Mouse (Mus musculus): Measurements from ENCODE around the gene Plekhm2. TPM values are rescaled to one million over a fixed set of nuclear protein-coding genes. Genes with fewer than 3 reads are reported as not detected.
A peak's percentile ranks its signal among the peaks of the same experiment; 100 is the strongest.

The Plekhm2 gene
- polyA plus RNA-seq, 1 experiment from 2014 or later = 8.5 TPM

GRCm38 (mm10) chr4:141682706-141683230 lies 18.1 kb upstream of the Plekhm2 start:
- H3K36me3 ChIP-seq = peaks cover 52% of the 10 kb centered on the region
- no peak overlapping the region for H3K27ac ChIP-seq
- H3K9me3 ChIP-seq = no peaks in the 10 kb centered on the region
- H3K27me3 ChIP-seq = no peaks in the 10 kb centered on the region
- peaks cover 11% of the 10 kb centered on the region for H3K4me1 ChIP-seq
- ATAC-seq (ENCODE audit: insufficient number of reproducible peaks, insufficient read depth, low FRiP score, low TSS enrichment, low read depth) = no peak
- H3K4me3 ChIP-seq = no peak overlapping the region
- H3K4me2 ChIP-seq = no peak overlapping the region
- WGBS = 76% methylated on average over 12 of the region's 12 CpGs
- no peak overlapping the region for H3K9ac ChIP-seq

GRCm38 (mm10) chr4:141681767-141682166 lies 17.1 kb upstream of the Plekhm2 start:
- no peak overlapping the region for H3K9ac ChIP-seq
- no peaks in the 10 kb centered on the region for H3K27me3 ChIP-seq
- H3K4me1 ChIP-seq = peaks cover 11% of the 10 kb centered on the region
- H3K4me2 ChIP-seq = no peak overlapping the region
- H3K36me3 ChIP-seq = peaks cover 46% of the 10 kb centered on the region
- WGBS = 53% methylated on average over 7 of the region's 7 CpGs
- H3K9me3 ChIP-seq = no peaks in the 10 kb centered on the region
- no peak overlapping the region for H3K4me3 ChIP-seq
- no peak overlapping the region for H3K27ac ChIP-seq
- no peak for ATAC-seq (ENCODE audit: insufficient number of reproducible peaks, insufficient read depth, low FRiP score, low TSS enrichment, low read depth)

- ATAC-seq (ENCODE audit: insufficient number of reproducible peaks, insufficient read depth, low FRiP score, low TSS enrichment, low read depth) = no peak
- Histone ChIP-seq H3K27me3 (no peaks in the 10 kb centered on the region), H3K9me3 (no peaks in the 10 kb centered on the region), H3K4me2 (no peak overlapping the region), H3K4me3 (no peak overlapping the region), H3K27ac (no peak overlapping the region), H3K4me1 (peaks cover 11% of the 10 kb centered on the region), H3K9ac (no peak overlapping the region), H3K36me3 (peaks cover 39% of the 10 kb centered on the region)
- 40% methylated on average over 12 of the region's 12 CpGs for WGBS
Observed at GRCm38 (mm10) chr4:141680892-141681291, 16.2 kb upstream of the Plekhm2 start.

GRCm38 (mm10) chr4:141679016-141679415 lies 14.3 kb upstream of the Plekhm2 start:
- no peak for ATAC-seq (ENCODE audit: insufficient number of reproducible peaks, insufficient read depth, low FRiP score, low TSS enrichment, low read depth)
- WGBS = 70% methylated on average over 2 of the region's 2 CpGs
- no peak overlapping the region for H3K4me2 ChIP-seq
- peaks cover 21% of the 10 kb centered on the region for H3K36me3 ChIP-seq
- no peak overlapping the region for H3K4me3 ChIP-seq
- no peaks in the 10 kb centered on the region for H3K27me3 ChIP-seq
- H3K9me3 ChIP-seq = no peaks in the 10 kb centered on the region
- H3K4me1 ChIP-seq = peaks cover 11% of the 10 kb centered on the region
- H3K9ac ChIP-seq = no peak overlapping the region
- H3K27ac ChIP-seq = no peak overlapping the region

GRCm38 (mm10) chr4:141676462-141676979 lies 11.8 kb upstream of the Plekhm2 start:
- ATAC-seq (ENCODE audit: insufficient number of reproducible peaks, insufficient read depth, low FRiP score, low TSS enrichment, low read depth) = 0 out of 2 replicates have a peak, but pooled peaks have one; percentile 18
- H3K27ac ChIP-seq = no peak overlapping the region
- H3K9ac ChIP-seq = no peak overlapping the region
- H3K4me1 ChIP-seq = peaks cover 5% of the 10 kb centered on the region
- no peaks in the 10 kb centered on the region; the same call in 1 of the 2 replicates for H3K36me3 ChIP-seq
- H3K27me3 ChIP-seq = no peaks in the 10 kb centered on the region
- no peak overlapping the region for H3K4me2 ChIP-seq
- no peaks in the 10 kb centered on the region for H3K9me3 ChIP-seq
- 78% methylated on average over 5 of the region's 5 CpGs for WGBS
- H3K4me3 ChIP-seq = no peak overlapping the region

GRCm38 (mm10) chr4:141672325-141672724 lies 7.6 kb upstream of the Plekhm2 start:
- H3K36me3 ChIP-seq = no peaks in the 10 kb centered on the region; the same call in 1 of the 2 replicates
- 77% methylated on average over 13 of the region's 13 CpGs for WGBS
- no peak overlapping the region for H3K4me2 ChIP-seq
- H3K4me1 ChIP-seq = 0 out of 2 replicates have a peak, but pooled peaks cover 3% of the 10 kb centered on the region
- no peak overlapping the region for H3K9ac ChIP-seq
- no peak for ATAC-seq (ENCODE audit: insufficient number of reproducible peaks, insufficient read depth, low FRiP score, low TSS enrichment, low read depth)
- no peaks in the 10 kb centered on the region for H3K27me3 ChIP-seq
- H3K27ac ChIP-seq = no peak overlapping the region
- H3K9me3 ChIP-seq = no peaks in the 10 kb centered on the region
- no peak overlapping the region for H3K4me3 ChIP-seq

GRCm38 (mm10) chr4:141671389-141671788 lies 6.7 kb upstream of the Plekhm2 start:
- H3K36me3 ChIP-seq = no peaks in the 10 kb centered on the region
- H3K27me3 ChIP-seq = no peaks in the 10 kb centered on the region
- no peak overlapping the region for H3K4me2 ChIP-seq
- H3K9me3 ChIP-seq = no peaks in the 10 kb centered on the region
- H3K9ac ChIP-seq = no peak overlapping the region
- H3K4me1 ChIP-seq = 0 out of 2 replicates have a peak, but pooled peaks cover 3% of the 10 kb centered on the region
- ATAC-seq (ENCODE audit: insufficient number of reproducible peaks, insufficient read depth, low FRiP score, low TSS enrichment, low read depth) = no peak
- no peak overlapping the region for H3K4me3 ChIP-seq
- H3K27ac ChIP-seq = no peak overlapping the region
- 59% methylated on average over 4 of the region's 4 CpGs for WGBS

GRCm38 (mm10) chr4:141669898-141670712 lies 5.4 kb upstream of the Plekhm2 start:
- H3K4me3 ChIP-seq = no peak overlapping the region
- peaks cover 3% of the 10 kb centered on the region; the same call in 1 of the 2 replicates for H3K4me1 ChIP-seq
- no peak overlapping the region for H3K4me2 ChIP-seq
- no peaks in the 10 kb centered on the region for H3K36me3 ChIP-seq
- WGBS = 76% methylated on average over 18 of the region's 18 CpGs
- no peak overlapping the region for H3K27ac ChIP-seq
- H3K9ac ChIP-seq = no peak overlapping the region
- no peaks in the 10 kb centered on the region for H3K27me3 ChIP-seq
- ATAC-seq (ENCODE audit: insufficient number of reproducible peaks, insufficient read depth, low FRiP score, low TSS enrichment, low read depth) = no peak
- H3K9me3 ChIP-seq = no peaks in the 10 kb centered on the region

GRCm38 (mm10) chr4:141664011-141664745 lies 521 bp downstream of the Plekhm2 start:
- peaks cover 23% of the 10 kb centered on the region for H3K4me1 ChIP-seq
- H3K9me3 ChIP-seq = no peaks in the 10 kb centered on the region
- ATAC-seq (ENCODE audit: insufficient number of reproducible peaks, insufficient read depth, low FRiP score, low TSS enrichment, low read depth) = peak; percentile 80
- H3K27ac ChIP-seq = peak overlapping the region; percentile 78
- H3K36me3 ChIP-seq = peaks cover 30% of the 10 kb centered on the region
- H3K9ac ChIP-seq = peak overlapping the region; percentile 93
- peak overlapping the region; percentile 87 for H3K4me3 ChIP-seq
- H3K4me2 ChIP-seq = peak overlapping the region; percentile 92
- no peaks in the 10 kb centered on the region for H3K27me3 ChIP-seq
- under 1% methylated on average over 53 of the region's 60 CpGs for WGBS

GRCm38 (mm10) chr4:141663122-141663931 lies 1.4 kb downstream of the Plekhm2 start:
- Histone ChIP-seq H3K9me3 (no peaks in the 10 kb centered on the region), H3K27ac (peak overlapping the region; percentile 78), H3K27me3 (no peaks in the 10 kb centered on the region), H3K4me3 (peak overlapping the region; percentile 87), H3K4me2 (peak overlapping the region; percentile 92), H3K9ac (peak overlapping the region; percentile 93), H3K36me3 (peaks cover 38% of the 10 kb centered on the region), H3K4me1 (peaks cover 23% of the 10 kb centered on the region)
- 3% methylated on average over 46 of the region's 47 CpGs for WGBS
- no peak for ATAC-seq (ENCODE audit: insufficient number of reproducible peaks, insufficient read depth, low FRiP score, low TSS enrichment, low read depth)

- Histone ChIP-seq H3K9me3 (no peaks in the 10 kb centered on the region), H3K4me2 (no peak overlapping the region), H3K36me3 (peaks cover 55% of the 10 kb centered on the region), H3K27ac (no peak overlapping the region), H3K9ac (no peak overlapping the region), H3K4me3 (no peak overlapping the region), H3K4me1 (peaks cover 21% of the 10 kb centered on the region), H3K27me3 (no peaks in the 10 kb centered on the region)
- no peak for ATAC-seq (ENCODE audit: insufficient number of reproducible peaks, insufficient read depth, low FRiP score, low TSS enrichment, low read depth)
- WGBS = 90% methylated on average over 11 of the region's 11 CpGs
Observed at GRCm38 (mm10) chr4:141660884-141661283, 3.8 kb downstream of the Plekhm2 start.

All from embryonic facial prominence, embryonic 13.5 days (tissue).